Mouse (Mus musculus): Measurements from ENCODE around the gene Tomm6.
"Not testable (repeated sequence)": the region's sequence is repeated elsewhere in the genome, so short reads cannot be mapped to it uniquely, and the experiment has no call there.

- TF ChIP-seq CTCF, EP300 (IDR thresholded peaks at IDR 0.05): not testable (repeated sequence)
Measured at GRCm38 (mm10) chr17:47654346-47654745, 33.8 kb downstream of the Tomm6 start.
